34 mouse cellular contexts compared by ENCODE assay signal in genomic region chr15:102862374-102862773, GRCm38 (mm10). TPM values are rescaled to one million over a fixed set of nuclear protein-coding genes. Genes with fewer than 3 reads are reported as not detected.
DNase-seq lines count a peak whose midpoint lies in the region; ATAC-seq and TF ChIP-seq lines count a peak whose summit lies in the region.
"Had no signal": no experiment of that assay in that cellular context is flagged by ENCODE, and none has a peak within 500 bp of the region (broad histone marks: within the 10 kb centered on the region; RNA-seq: fewer than 3 reads in every experiment).

No protein-coding gene starts in this region.

- 0 out of 2 replicates have a peak, but pooled peaks cover 3% of the 10 kb centered on the region for H3K27me3 ChIP-seq in heart, embryonic 11.5 days (ENCODE audit: control insufficient read depth, insufficient read depth, low read length)
- H3K27me3 ChIP-seq in lung, embryonic 16.5 days (ENCODE audit: control insufficient read depth, insufficient read depth, low read depth, low read length): no peaks in the 10 kb centered on the region
- H3K27me3 ChIP-seq in kidney, adult 2 months (replicated peaks; ENCODE audit: control insufficient read depth, insufficient read depth, low read length): no peaks in the 10 kb centered on the region
- H3K27me3 ChIP-seq: forebrain, embryonic 12.5 days; forebrain, embryonic 15.5 days; hindbrain, embryonic 12.5 days; hindbrain, embryonic 15.5 days; Patski had no signal

- no peak for TF ChIP-seq CTCF in kidney, adult 2 months (conservative IDR thresholded peaks at IDR 0.05; ENCODE audit: insufficient read depth, insufficient read length, low read depth, low read length)

- no peaks in the 10 kb centered on the region for H3K4me1 ChIP-seq in heart, embryonic 11.5 days (ENCODE audit: control insufficient read depth, insufficient read depth, low read length)
- no peaks in the 10 kb centered on the region for H3K4me1 ChIP-seq in lung, embryonic 16.5 days (replicated peaks; ENCODE audit: control insufficient read depth, insufficient read depth, low read length)
- no peaks in the 10 kb centered on the region for H3K4me1 ChIP-seq in kidney, adult 2 months (ENCODE audit: control insufficient read depth, insufficient read depth, low read length)
- H3K4me1 ChIP-seq: embryonic facial prominence, embryonic 10.5 days; embryonic facial prominence, embryonic 13.5 days; forebrain, embryonic 12.5 days; forebrain, embryonic 15.5 days; hindbrain, embryonic 12.5 days; hindbrain, embryonic 15.5 days had no signal

- no peak overlapping the region for H3K27ac ChIP-seq in heart, embryonic 11.5 days (ENCODE audit: low read depth, low read length)
- no peak overlapping the region for H3K27ac ChIP-seq in lung, embryonic 16.5 days (ENCODE audit: low read length)
- H3K27ac ChIP-seq in kidney, adult 2 months (ENCODE audit: insufficient read depth, low read depth, low read length): no peak overlapping the region
- H3K27ac ChIP-seq: embryonic facial prominence, embryonic 10.5 days; embryonic facial prominence, embryonic 13.5 days; forebrain, embryonic 12.5 days; forebrain, embryonic 15.5 days; hindbrain, embryonic 12.5 days; hindbrain, embryonic 15.5 days had no signal

- no peak overlapping the region for H3K4me3 ChIP-seq in heart, embryonic 11.5 days (ENCODE audit: low read depth, low read length)
- no peak overlapping the region for H3K4me3 ChIP-seq in lung, embryonic 16.5 days (ENCODE audit: low read length)
- H3K4me3 ChIP-seq in kidney, adult 2 months (ENCODE audit: insufficient read depth, low read depth, low read length): no peak overlapping the region
- H3K4me3 ChIP-seq: embryonic facial prominence, embryonic 10.5 days; embryonic facial prominence, embryonic 13.5 days; erythroblast, embryonic 14.5 days; forebrain, embryonic 12.5 days; forebrain, embryonic 15.5 days; hindbrain, embryonic 12.5 days; hindbrain, embryonic 15.5 days had no signal

- peak; percentile 73 for DNase-seq in heart, adult 11 months
- no peak for DNase-seq in lung, postnatal 25 days (ENCODE audit: low spot score)
- peak; percentile 26 for DNase-seq in ZHBTc4 (ENCODE audit: low read depth, low spot score)
- peak; percentile 11 to 32 for DNase-seq in lung, postnatal 4 days
- DNase-seq in gastrocnemius, adult 8-10 months (ENCODE audit: low spot score in 2 of 2): no peak
- DNase-seq in kidney, adult 2 months: no peak
- DNase-seq: adrenal gland, adult 8-10 months; adrenal gland, postnatal 25 days; cerebellum, adult 11-12 months; cerebellum, adult 8-10 months; cerebellum, postnatal 10 days; cerebellum, postnatal 36 days; embryo, embryonic 11 days; gastrocnemius, postnatal 10 days; gastrocnemius, postnatal 36 days had no signal

- 68% methylated on average over 6 of the region's 6 CpGs for WGBS in heart, embryonic 11.5 days (ENCODE audit: insufficient replicate concordance)
- WGBS in lung, embryonic 16.5 days: 45% methylated on average over 6 of the region's 6 CpGs
- 81% methylated on average over 6 of the region's 6 CpGs for WGBS in kidney, adult 2 months

- no peak overlapping the region for H3K4me2 ChIP-seq in heart, embryonic 11.5 days
- no peak overlapping the region for H3K4me2 ChIP-seq in lung, embryonic 16.5 days (ENCODE audit: low read depth, low read length)
- H3K4me2 ChIP-seq: embryonic facial prominence, embryonic 13.5 days; forebrain, embryonic 12.5 days; forebrain, embryonic 15.5 days; hindbrain, embryonic 12.5 days; hindbrain, embryonic 15.5 days had no signal

- no peaks in the 10 kb centered on the region for H3K9me3 ChIP-seq in heart, embryonic 11.5 days (replicated peaks; ENCODE audit: control insufficient read depth, low read length)
- no peaks in the 10 kb centered on the region for H3K9me3 ChIP-seq in lung, embryonic 16.5 days (ENCODE audit: control insufficient read depth, low read length)
- H3K9me3 ChIP-seq: embryonic facial prominence, embryonic 10.5 days; embryonic facial prominence, embryonic 13.5 days; forebrain, embryonic 12.5 days; forebrain, embryonic 15.5 days; G1E; hindbrain, embryonic 12.5 days; hindbrain, embryonic 15.5 days had no signal

- no peak overlapping the region for H3K9ac ChIP-seq in heart, embryonic 11.5 days (ENCODE audit: low read depth, low read length)
- H3K9ac ChIP-seq in lung, embryonic 16.5 days (ENCODE audit: low read length): no peak overlapping the region
- H3K9ac ChIP-seq: embryonic facial prominence, embryonic 13.5 days; forebrain, embryonic 12.5 days; forebrain, embryonic 15.5 days; hindbrain, embryonic 12.5 days; hindbrain, embryonic 15.5 days had no signal

- no peaks in the 10 kb centered on the region for H3K36me3 ChIP-seq in heart, embryonic 11.5 days (ENCODE audit: control insufficient read depth, insufficient read depth, low read length)
- no peaks in the 10 kb centered on the region for H3K36me3 ChIP-seq in lung, embryonic 16.5 days (ENCODE audit: control insufficient read depth, insufficient read depth, low read length)
- no peaks in the 10 kb centered on the region for H3K36me3 ChIP-seq in kidney, adult 2 months (ENCODE audit: control insufficient read depth, insufficient read depth, low read length)
- H3K36me3 ChIP-seq: embryonic facial prominence, embryonic 10.5 days; embryonic facial prominence, embryonic 13.5 days; forebrain, embryonic 12.5 days; forebrain, embryonic 15.5 days; G1E; hindbrain, embryonic 12.5 days; hindbrain, embryonic 15.5 days had no signal

- ATAC-seq in heart, embryonic 11.5 days (replicated peaks; ENCODE audit: insufficient number of reproducible peaks, low FRiP score, low TSS enrichment): no peak
- peak; percentile 41; the same call in 1 of the 2 replicates for ATAC-seq in lung, embryonic 16.5 days (ENCODE audit: low read depth)
- ATAC-seq: activated CD4-positive, CD25-positive, alpha-beta regulatory T cell, adult 4 months; forebrain, embryonic 15.5 days; Patski had no signal

- no peak for TF ChIP-seq POLR2A in kidney, adult 2 months (IDR thresholded peaks at IDR 0.05; ENCODE audit: low read depth, low read length)

RNA-seq across cellular contexts. Expression of gene Hoxc13, which starts 58.5 kb away (rescaled TPM):
- not detected in 2 replicates for polyA plus RNA-seq in heart, embryonic 11.5 days (2014; fragmentation: Nextera tagmentation; extraction: Ambion mirVana)
- not detected in 2 replicates for polyA plus RNA-seq in lung, embryonic 16.5 days (2015; fragmentation: Nextera tagmentation; extraction: Ambion mirVana)
- total RNA-seq in gastrocnemius, adult 8-10 months (2022): not detected
- not detected in 2 replicates for polyA plus RNA-seq in kidney, adult 2 months (2012; rRNA removed)
- total RNA-seq: adrenal gland, adult 8-10 months; adrenal gland, postnatal 25 days; G1E; gastrocnemius, postnatal 10 days; gastrocnemius, postnatal 36 days; granulocyte monocyte progenitor cell, adult 5-6 weeks; heart, adult 8-10 months; heart, postnatal 25 days; hematopoietic stem cell, adult 5-6 weeks had no signal
- polyA plus RNA-seq: activated CD4-positive, CD25-positive, alpha-beta regulatory T cell, adult 4 months; cortical plate, adult 2 months; embryonic facial prominence, embryonic 10.5 days; erythroblast, embryonic 14.5 days; forebrain, embryonic 12.5 days; forebrain, embryonic 15.5 days; G1E; heart, embryonic 14.5 days; heart, postnatal 0 days; hindbrain, embryonic 15.5 days had no signal

Comparison
In these comparisons a context has a peak if more than half of its experiments do, and no peak if none do; other contexts are left out.
1. DNase-seq: peak in heart, adult 11 months (single experiment), ZHBTc4 (single experiment) and lung, postnatal 4 days (2 of 2); none in lung, postnatal 25 days (single experiment), gastrocnemius, adult 8-10 months (0 of 2) and kidney, adult 2 months (single experiment).